In genomic region chr2:32314831-32315230, GRCm38 (mm10) we compare ENCODE assay signal across 14 mouse cellular contexts. TPM values are rescaled to one million over a fixed set of nuclear protein-coding genes. Genes with fewer than 3 reads are reported as not detected.
A peak's percentile ranks its signal among the peaks of the same experiment; 100 is the strongest.
DNase-seq lines count a peak whose midpoint lies in the region; ATAC-seq and TF ChIP-seq lines count a peak whose summit lies in the region.
"Had no signal": no experiment of that assay in that cellular context is flagged by ENCODE, and none has a peak within 500 bp of the region (broad histone marks: within the 10 kb centered on the region; RNA-seq: fewer than 3 reads in every experiment).

No protein-coding gene starts in this region.

- peaks cover 72% of the 10 kb centered on the region for H3K4me1 ChIP-seq in heart, embryonic 12.5 days (replicated peaks)
- H3K4me1 ChIP-seq in lung, embryonic 14.5 days (ENCODE audit: insufficient read depth), result peaks cover 42% of the 10 kb centered on the region
- peaks cover 78% of the 10 kb centered on the region for H3K4me1 ChIP-seq in embryonic facial prominence, embryonic 13.5 days
- peaks cover 70% of the 10 kb centered on the region for H3K4me1 ChIP-seq in limb, embryonic 15.5 days

- TF ChIP-seq CTCF in lung, embryonic 14.5 days (IDR thresholded peaks at IDR 0.05; ENCODE audit: low read depth), result no peak

- peaks cover 32% of the 10 kb centered on the region for H3K27me3 ChIP-seq in heart, embryonic 12.5 days (replicated peaks)
- no peaks in the 10 kb centered on the region for H3K27me3 ChIP-seq in lung, embryonic 14.5 days (ENCODE audit: insufficient read depth, low read length)
- H3K27me3 ChIP-seq in embryonic facial prominence, embryonic 13.5 days, result no peaks in the 10 kb centered on the region
- H3K27me3 ChIP-seq in limb, embryonic 15.5 days, result no peaks in the 10 kb centered on the region

- no peak overlapping the region for H3K4me3 ChIP-seq in heart, embryonic 12.5 days
- no peak overlapping the region for H3K4me3 ChIP-seq in lung, embryonic 14.5 days (ENCODE audit: low read depth, low read length)
- H3K4me3 ChIP-seq in embryonic facial prominence, embryonic 13.5 days, result no peak overlapping the region
- H3K4me3 ChIP-seq in limb, embryonic 15.5 days, result no peak overlapping the region
- H3K4me3 ChIP-seq: forebrain, embryonic 12.5 days had no signal

- no peaks in the 10 kb centered on the region for H3K9me3 ChIP-seq in heart, embryonic 12.5 days (replicated peaks)
- H3K9me3 ChIP-seq in lung, embryonic 14.5 days (ENCODE audit: low read depth, low read length), result no peaks in the 10 kb centered on the region
- H3K9me3 ChIP-seq in embryonic facial prominence, embryonic 13.5 days, result no peaks in the 10 kb centered on the region
- H3K9me3 ChIP-seq in limb, embryonic 15.5 days, result no peaks in the 10 kb centered on the region
- H3K9me3 ChIP-seq: forebrain, embryonic 12.5 days had no signal

- no peak for DNase-seq in heart, postnatal 4 days
- no peak for DNase-seq in lung, embryonic 14.5 days
- DNase-seq in lung, postnatal 36 days, result no peak
- no peak for DNase-seq in urinary bladder, postnatal 36 days (ENCODE audit: low spot score in 2 of 2)
- DNase-seq: cerebellum, adult 11 months; left cerebral cortex, postnatal 4 days; thymus, adult 2 months had no signal

- ATAC-seq in heart, embryonic 12.5 days (ENCODE audit: insufficient number of reproducible peaks, low FRiP score), result no peak
- ATAC-seq in lung, embryonic 14.5 days (ENCODE audit: insufficient read depth), result no peak
- ATAC-seq in embryonic facial prominence, embryonic 13.5 days (ENCODE audit: insufficient number of reproducible peaks, insufficient read depth, low FRiP score, low TSS enrichment, low read depth), result no peak
- no peak for ATAC-seq in limb, embryonic 15.5 days (ENCODE audit: insufficient number of reproducible peaks, low FRiP score, low TSS enrichment, low read depth)
- ATAC-seq: lung, postnatal 0 days; midbrain, embryonic 16.5 days had no signal

- H3K9ac ChIP-seq in heart, embryonic 12.5 days, result no peak overlapping the region
- no peak overlapping the region for H3K9ac ChIP-seq in lung, embryonic 14.5 days
- H3K9ac ChIP-seq in embryonic facial prominence, embryonic 13.5 days, result no peak overlapping the region
- no peak overlapping the region for H3K9ac ChIP-seq in limb, embryonic 15.5 days
- H3K9ac ChIP-seq: forebrain, embryonic 12.5 days; hindbrain, embryonic 14.5 days had no signal

- H3K36me3 ChIP-seq in heart, embryonic 12.5 days, result peaks cover 6% of the 10 kb centered on the region
- peaks cover 8% of the 10 kb centered on the region; the same call in 1 of the 2 replicates for H3K36me3 ChIP-seq in lung, embryonic 14.5 days (ENCODE audit: insufficient read depth)
- peaks cover 27% of the 10 kb centered on the region for H3K36me3 ChIP-seq in embryonic facial prominence, embryonic 13.5 days
- peaks cover 24% of the 10 kb centered on the region for H3K36me3 ChIP-seq in limb, embryonic 15.5 days

- WGBS in heart, embryonic 12.5 days, result 92% methylated on average over 14 of the region's 14 CpGs
- WGBS in lung, embryonic 14.5 days, result 84% methylated on average over 14 of the region's 14 CpGs
- 93% methylated on average over 14 of the region's 14 CpGs for WGBS in embryonic facial prominence, embryonic 13.5 days
- 90% methylated on average over 14 of the region's 14 CpGs for WGBS in limb, embryonic 15.5 days

- H3K27ac ChIP-seq in heart, embryonic 12.5 days (ENCODE audit: poor library complexity, severe bottlenecking), result peak overlapping the region; percentile 77
- peak overlapping the region; percentile 96 for H3K27ac ChIP-seq in lung, embryonic 14.5 days (ENCODE audit: low read depth)
- H3K27ac ChIP-seq in embryonic facial prominence, embryonic 13.5 days, result peak overlapping the region; percentile 100
- peak overlapping the region; percentile 100 for H3K27ac ChIP-seq in limb, embryonic 15.5 days
- H3K27ac ChIP-seq: hindbrain, embryonic 14.5 days had no signal

- H3K4me2 ChIP-seq in heart, embryonic 12.5 days, result no peak overlapping the region
- peak overlapping the region; percentile 48 for H3K4me2 ChIP-seq in lung, embryonic 14.5 days
- H3K4me2 ChIP-seq in embryonic facial prominence, embryonic 13.5 days, result no peak overlapping the region
- no peak overlapping the region for H3K4me2 ChIP-seq in limb, embryonic 15.5 days
- H3K4me2 ChIP-seq: forebrain, embryonic 12.5 days; hindbrain, embryonic 14.5 days had no signal

RNA-seq across cellular contexts. Expression of gene Swi5, which starts 27.0 kb away (rescaled TPM):
- polyA plus RNA-seq in heart, embryonic 12.5 days (2016; fragmentation: Nextera tagmentation; extraction: Ambion mirVana), result 284 and 317 TPM in 2 replicates
- 100 to 1,000 TPM; 181 to 193 TPM for total RNA-seq in heart, postnatal 4 days (2021)
- polyA plus RNA-seq in lung, embryonic 14.5 days (2014; fragmentation: Nextera tagmentation; extraction: Ambion mirVana), result 205 and 220 TPM in 2 replicates
- 497 and 538 TPM in 2 replicates for polyA plus RNA-seq in embryonic facial prominence, embryonic 13.5 days (2015; fragmentation: Nextera tagmentation; extraction: Ambion mirVana)
- polyA plus RNA-seq in limb, embryonic 15.5 days (2015; fragmentation: Nextera tagmentation; extraction: Ambion mirVana), result 370 and 413 TPM in 2 replicates

RNA-seq across cellular contexts. Expression of gene Golga2, which starts 27.6 kb away (rescaled TPM):
- polyA plus RNA-seq in heart, embryonic 12.5 days (2016; fragmentation: Nextera tagmentation; extraction: Ambion mirVana), result 28.4 and 30.7 TPM in 2 replicates
- 10 to 100 TPM; 75.1 to 78.1 TPM for total RNA-seq in heart, postnatal 4 days (2021)
- polyA plus RNA-seq in lung, embryonic 14.5 days (2014; fragmentation: Nextera tagmentation; extraction: Ambion mirVana), result 24.0 and 25.2 TPM in 2 replicates
- 25.6 and 31.2 TPM in 2 replicates for polyA plus RNA-seq in embryonic facial prominence, embryonic 13.5 days (2015; fragmentation: Nextera tagmentation; extraction: Ambion mirVana)
- polyA plus RNA-seq in limb, embryonic 15.5 days (2015; fragmentation: Nextera tagmentation; extraction: Ambion mirVana), result 36.5 and 36.6 TPM in 2 replicates

RNA-seq across cellular contexts. Expression of gene Ciz1, which starts 37.3 kb away (rescaled TPM):
- 40.5 and 42.2 TPM in 2 replicates for polyA plus RNA-seq in heart, embryonic 12.5 days (2016; fragmentation: Nextera tagmentation; extraction: Ambion mirVana)
- total RNA-seq in heart, postnatal 4 days (2021), result 10 to 100 TPM; 34.5 to 48.3 TPM
- polyA plus RNA-seq in lung, embryonic 14.5 days (2014; fragmentation: Nextera tagmentation; extraction: Ambion mirVana), result 46.1 and 51.9 TPM in 2 replicates
- polyA plus RNA-seq in embryonic facial prominence, embryonic 13.5 days (2015; fragmentation: Nextera tagmentation; extraction: Ambion mirVana), result 48.6 and 54.2 TPM in 2 replicates
- polyA plus RNA-seq in limb, embryonic 15.5 days (2015; fragmentation: Nextera tagmentation; extraction: Ambion mirVana), result 42.7 and 46.2 TPM in 2 replicates

RNA-seq across cellular contexts. Expression of gene Dnm1, which starts 38.3 kb away (rescaled TPM):
- polyA plus RNA-seq in heart, embryonic 12.5 days (2016; fragmentation: Nextera tagmentation; extraction: Ambion mirVana), result 6.2 and 7.6 TPM in 2 replicates
- total RNA-seq in heart, postnatal 4 days (2021), result 1 to 10 TPM; 9.0 to 9.6 TPM
- 14.9 and 17.5 TPM in 2 replicates for polyA plus RNA-seq in lung, embryonic 14.5 days (2014; fragmentation: Nextera tagmentation; extraction: Ambion mirVana)
- polyA plus RNA-seq in embryonic facial prominence, embryonic 13.5 days (2015; fragmentation: Nextera tagmentation; extraction: Ambion mirVana), result 31.9 and 32.4 TPM in 2 replicates
- 20.5 and 26.6 TPM in 2 replicates for polyA plus RNA-seq in limb, embryonic 15.5 days (2015; fragmentation: Nextera tagmentation; extraction: Ambion mirVana)

RNA-seq across cellular contexts. Expression of gene Uck1, which starts 54.9 kb away (rescaled TPM):
- 42.7 and 44.2 TPM in 2 replicates for polyA plus RNA-seq in heart, embryonic 12.5 days (2016; fragmentation: Nextera tagmentation; extraction: Ambion mirVana)
- total RNA-seq in heart, postnatal 4 days (2021), result 10 to 100 TPM; 25.3 to 29.7 TPM
- polyA plus RNA-seq in lung, embryonic 14.5 days (2014; fragmentation: Nextera tagmentation; extraction: Ambion mirVana), result 58.6 and 63.6 TPM in 2 replicates
- polyA plus RNA-seq in embryonic facial prominence, embryonic 13.5 days (2015; fragmentation: Nextera tagmentation; extraction: Ambion mirVana), result 68.9 and 69.4 TPM in 2 replicates
- polyA plus RNA-seq in limb, embryonic 15.5 days (2015; fragmentation: Nextera tagmentation; extraction: Ambion mirVana), result 62.2 and 68.1 TPM in 2 replicates
